Mouse (Mus musculus): ENCODE results near the gene Akt2. TPM values are rescaled to one million over a fixed set of nuclear protein-coding genes. Genes with fewer than 3 reads are reported as not detected.

Akt2 gene
- polyA plus RNA-seq, 1 experiment from 2014 or later = 98.8 TPM

- no peak overlapping the region for H3K4me2 ChIP-seq
- no peak overlapping the region for H3K4me3 ChIP-seq (replicated peaks)
- H3K9me3 ChIP-seq = no peaks in the 10 kb centered on the region
- ATAC-seq (ENCODE audit: insufficient number of reproducible peaks, insufficient read depth, low FRiP score, low TSS enrichment, low read depth) = no peak
- H3K4me1 ChIP-seq (replicated peaks) = no peaks in the 10 kb centered on the region
- no peaks in the 10 kb centered on the region for H3K27me3 ChIP-seq
- H3K9ac ChIP-seq (replicated peaks) = no peak overlapping the region
- no peak overlapping the region for H3K27ac ChIP-seq
- 82% methylated on average over 1 of the region's 1 CpGs for WGBS
- peaks cover 83% of the 10 kb centered on the region for H3K36me3 ChIP-seq
Observed at GRCm38 (mm10) chr7:27560978-27561377, 30.4 kb upstream of the Akt2 start.

GRCm38 (mm10) chr7:27569580-27570224, 21.6 kb upstream of the Akt2 start:
- no peak for ATAC-seq (ENCODE audit: insufficient number of reproducible peaks, insufficient read depth, low FRiP score, low TSS enrichment, low read depth)
- Histone ChIP-seq H3K4me1 (replicated peaks) (no peaks in the 10 kb centered on the region), H3K4me2 (no peak overlapping the region), H3K4me3 (replicated peaks) (no peak overlapping the region), H3K36me3 (peaks cover 88% of the 10 kb centered on the region), H3K9ac (replicated peaks) (no peak overlapping the region), H3K9me3 (no peaks in the 10 kb centered on the region), H3K27ac (no peak overlapping the region), H3K27me3 (no peaks in the 10 kb centered on the region)
- 88% methylated on average over 5 of the region's 5 CpGs for WGBS

- Histone ChIP-seq H3K27me3 (no peaks in the 10 kb centered on the region), H3K9ac (replicated peaks) (no peak overlapping the region), H3K27ac (no peak overlapping the region), H3K4me1 (replicated peaks) (no peaks in the 10 kb centered on the region), H3K36me3 (peaks cover 90% of the 10 kb centered on the region), H3K4me2 (no peak overlapping the region), H3K4me3 (replicated peaks) (no peak overlapping the region), H3K9me3 (no peaks in the 10 kb centered on the region)
- 97% methylated on average over 4 of the region's 4 CpGs for WGBS
- ATAC-seq (ENCODE audit: insufficient number of reproducible peaks, insufficient read depth, low FRiP score, low TSS enrichment, low read depth) = no peak
Observed at GRCm38 (mm10) chr7:27572133-27572532, 19.2 kb upstream of the Akt2 start.

- ATAC-seq (ENCODE audit: insufficient number of reproducible peaks, insufficient read depth, low FRiP score, low TSS enrichment, low read depth) = no peak
- Histone ChIP-seq H3K4me3 (replicated peaks) (no peak overlapping the region), H3K9me3 (no peaks in the 10 kb centered on the region), H3K4me2 (no peak overlapping the region), H3K4me1 (replicated peaks) (no peaks in the 10 kb centered on the region), H3K36me3 (peaks cover 92% of the 10 kb centered on the region), H3K27ac (no peak overlapping the region), H3K9ac (replicated peaks) (no peak overlapping the region), H3K27me3 (no peaks in the 10 kb centered on the region)
- 93% methylated on average over 14 of the region's 14 CpGs for WGBS
Observed at GRCm38 (mm10) chr7:27574124-27574880, 17.1 kb upstream of the Akt2 start.

- Histone ChIP-seq H3K4me3 (replicated peaks) (no peak overlapping the region), H3K9ac (replicated peaks) (no peak overlapping the region), H3K27ac (no peak overlapping the region), H3K4me2 (no peak overlapping the region), H3K27me3 (no peaks in the 10 kb centered on the region), H3K4me1 (replicated peaks) (no peaks in the 10 kb centered on the region), H3K9me3 (no peaks in the 10 kb centered on the region), H3K36me3 (peaks cover 93% of the 10 kb centered on the region)
- WGBS = 66% methylated on average over 6 of the region's 6 CpGs
- no peak for ATAC-seq (ENCODE audit: insufficient number of reproducible peaks, insufficient read depth, low FRiP score, low TSS enrichment, low read depth)
Observed at GRCm38 (mm10) chr7:27576914-27577313, 14.4 kb upstream of the Akt2 start.

- no peaks in the 10 kb centered on the region for H3K27me3 ChIP-seq
- WGBS = 93% methylated on average over 6 of the region's 6 CpGs
- H3K4me2 ChIP-seq = no peak overlapping the region
- no peak for ATAC-seq (ENCODE audit: insufficient number of reproducible peaks, insufficient read depth, low FRiP score, low TSS enrichment, low read depth)
- no peaks in the 10 kb centered on the region for H3K9me3 ChIP-seq
- no peaks in the 10 kb centered on the region for H3K4me1 ChIP-seq (replicated peaks)
- H3K27ac ChIP-seq = no peak overlapping the region
- H3K9ac ChIP-seq (replicated peaks) = no peak overlapping the region
- peaks cover 93% of the 10 kb centered on the region for H3K36me3 ChIP-seq
- no peak overlapping the region for H3K4me3 ChIP-seq (replicated peaks)
Observed at GRCm38 (mm10) chr7:27577589-27577988, 13.8 kb upstream of the Akt2 start.

GRCm38 (mm10) chr7:27578465-27578864, 12.9 kb upstream of the Akt2 start:
- H3K4me3 ChIP-seq (replicated peaks) = no peak overlapping the region
- WGBS = 54% methylated on average over 7 of the region's 7 CpGs
- no peak overlapping the region for H3K9ac ChIP-seq (replicated peaks)
- no peak for ATAC-seq (ENCODE audit: insufficient number of reproducible peaks, insufficient read depth, low FRiP score, low TSS enrichment, low read depth)
- no peak overlapping the region for H3K4me2 ChIP-seq
- no peaks in the 10 kb centered on the region for H3K4me1 ChIP-seq (replicated peaks)
- no peaks in the 10 kb centered on the region for H3K27me3 ChIP-seq
- no peaks in the 10 kb centered on the region for H3K9me3 ChIP-seq
- H3K36me3 ChIP-seq = peaks cover 98% of the 10 kb centered on the region
- H3K27ac ChIP-seq = no peak overlapping the region

GRCm38 (mm10) chr7:27580380-27581174, 10.8 kb upstream of the Akt2 start:
- peaks cover 96% of the 10 kb centered on the region for H3K36me3 ChIP-seq
- H3K4me3 ChIP-seq (replicated peaks) = no peak overlapping the region
- no peaks in the 10 kb centered on the region for H3K9me3 ChIP-seq
- no peaks in the 10 kb centered on the region for H3K27me3 ChIP-seq
- no peak overlapping the region for H3K27ac ChIP-seq
- H3K4me1 ChIP-seq (replicated peaks) = no peaks in the 10 kb centered on the region
- H3K4me2 ChIP-seq = no peak overlapping the region
- 88% methylated on average over 14 of the region's 14 CpGs for WGBS
- no peak for ATAC-seq (ENCODE audit: insufficient number of reproducible peaks, insufficient read depth, low FRiP score, low TSS enrichment, low read depth)
- no peak overlapping the region for H3K9ac ChIP-seq (replicated peaks)

GRCm38 (mm10) chr7:27586861-27587260, 4.5 kb upstream of the Akt2 start:
- H3K9me3 ChIP-seq = no peaks in the 10 kb centered on the region
- peaks cover 37% of the 10 kb centered on the region for H3K36me3 ChIP-seq
- H3K4me3 ChIP-seq (replicated peaks) = no peak overlapping the region
- H3K27me3 ChIP-seq = no peaks in the 10 kb centered on the region
- H3K4me2 ChIP-seq = no peak overlapping the region
- no peak overlapping the region for H3K9ac ChIP-seq (replicated peaks)
- no peak for ATAC-seq (ENCODE audit: insufficient number of reproducible peaks, insufficient read depth, low FRiP score, low TSS enrichment, low read depth)
- no peaks in the 10 kb centered on the region; the same call in 1 of the 2 replicates for H3K4me1 ChIP-seq (replicated peaks)
- 74% methylated on average over 2 of the region's 2 CpGs for WGBS
- no peak overlapping the region for H3K27ac ChIP-seq

- Histone ChIP-seq H3K36me3 (peaks cover 28% of the 10 kb centered on the region), H3K9me3 (no peaks in the 10 kb centered on the region), H3K27ac (no peak overlapping the region), H3K27me3 (no peaks in the 10 kb centered on the region), H3K4me2 (no peak overlapping the region), H3K9ac (replicated peaks) (no peak overlapping the region), H3K4me3 (replicated peaks) (no peak overlapping the region), H3K4me1 (replicated peaks) (peaks cover 2% of the 10 kb centered on the region)
- no peak for ATAC-seq (ENCODE audit: insufficient number of reproducible peaks, insufficient read depth, low FRiP score, low TSS enrichment, low read depth)
- WGBS = 88% methylated on average over 2 of the region's 2 CpGs
Observed at GRCm38 (mm10) chr7:27587741-27588140, 3.6 kb upstream of the Akt2 start.

GRCm38 (mm10) chr7:27590088-27590487, 1.3 kb upstream of the Akt2 start:
- Histone ChIP-seq H3K4me3 (replicated peaks) (no peak overlapping the region), H3K36me3 (peaks cover 12% of the 10 kb centered on the region; the same call in 1 of the 2 replicates), H3K9ac (replicated peaks) (no peak overlapping the region), H3K27ac (no peak overlapping the region), H3K9me3 (no peaks in the 10 kb centered on the region), H3K27me3 (no peaks in the 10 kb centered on the region), H3K4me1 (replicated peaks) (peaks cover 11% of the 10 kb centered on the region), H3K4me2 (no peak overlapping the region)
- ATAC-seq (ENCODE audit: insufficient number of reproducible peaks, insufficient read depth, low FRiP score, low TSS enrichment, low read depth) = no peak
- 92% methylated on average over 4 of the region's 4 CpGs for WGBS
